Mouse (Mus musculus) lung, adult 2 months (tissue): ENCODE results near the gene Tmem198.

Source experiments
- CTCF ChIP-seq: fragments of 200-500 bp; IDR thresholded peaks from 2 replicates; pipeline ENCODE4 v1.5.1; 2011; ENCODE audit warnings: mild to moderate bottlenecking, low read length, control low read depth; ENCODE audit not compliant: insufficient read depth
- POLR2A ChIP-seq: fragments of 200-500 bp; IDR thresholded peaks from 2 replicates; pipeline ENCODE4 v1.6.1; 2011; ENCODE audit warnings: low read depth, mild to moderate bottlenecking, control low read depth, low read length, borderline replicate concordance; ENCODE audit errors: extremely low read depth

DNA sequence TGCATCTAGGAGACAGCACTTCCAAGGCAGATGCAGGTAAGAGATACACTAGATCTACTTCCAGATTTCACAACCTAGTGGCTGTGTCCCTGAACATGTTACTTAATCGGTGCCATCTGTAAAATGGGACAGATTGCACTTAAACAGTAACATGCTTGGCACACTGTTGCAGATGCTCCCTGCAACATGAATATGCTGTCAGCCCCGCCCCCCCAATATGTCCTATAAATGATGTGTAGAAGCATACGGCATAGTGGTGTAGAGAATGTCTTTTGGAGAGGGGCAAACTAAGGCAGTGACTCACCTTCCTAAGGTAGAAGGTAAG is 1.4 kb upstream of the Tmem198 start:
- no peak for TF ChIP-seq CTCF
- TF ChIP-seq POLR2A = no peak
